19 mouse cellular contexts compared by ENCODE assay signal in genomic region chr11:67600710-67601430, GRCm38 (mm10).
DNase-seq lines count a peak whose midpoint lies in the region; ATAC-seq lines count a peak whose summit lies in the region.
"Had no signal": no experiment of that assay in that cellular context is flagged by ENCODE, and none has a peak within 500 bp of the region (broad histone marks: within the 10 kb centered on the region; RNA-seq: fewer than 3 reads in every experiment).

No protein-coding gene starts in this region.

- no peak for ATAC-seq in cerebellum, adult (ENCODE audit: insufficient number of reproducible peaks, low FRiP score, low TSS enrichment)
- no peak for ATAC-seq in hindbrain, embryonic 14.5 days (ENCODE audit: low FRiP score)
- no peak for ATAC-seq in midbrain, embryonic 13.5 days
- ATAC-seq: intestine, embryonic 16.5 days had no signal

- no peaks in the 10 kb centered on the region for H3K36me3 ChIP-seq in hindbrain, embryonic 10.5 days
- no peaks in the 10 kb centered on the region for H3K36me3 ChIP-seq in hindbrain, embryonic 14.5 days (replicated peaks; ENCODE audit: control insufficient read depth, insufficient read depth)
- no peaks in the 10 kb centered on the region for H3K36me3 ChIP-seq in midbrain, embryonic 13.5 days
- H3K36me3 ChIP-seq: heart, embryonic 15.5 days; hindbrain, embryonic 12.5 days; lung, embryonic 15.5 days; neural tube, embryonic 12.5 days; stomach, embryonic 15.5 days had no signal

- 0 out of 2 replicates have a peak, but pooled peaks cover 4% of the 10 kb centered on the region for H3K27me3 ChIP-seq in hindbrain, embryonic 10.5 days (ENCODE audit: insufficient read depth, poor library complexity, severe bottlenecking)
- H3K27me3 ChIP-seq in hindbrain, embryonic 14.5 days (ENCODE audit: control insufficient read depth, insufficient read depth, low read length), result no peaks in the 10 kb centered on the region
- H3K27me3 ChIP-seq in midbrain, embryonic 13.5 days, result no peaks in the 10 kb centered on the region
- H3K27me3 ChIP-seq: heart, embryonic 15.5 days; hindbrain, embryonic 12.5 days; lung, embryonic 15.5 days; neural tube, embryonic 12.5 days; stomach, embryonic 15.5 days had no signal

- H3K9ac ChIP-seq in hindbrain, embryonic 14.5 days, result no peak overlapping the region
- H3K9ac ChIP-seq in midbrain, embryonic 13.5 days (replicated peaks), result no peak overlapping the region
- H3K9ac ChIP-seq: heart, embryonic 15.5 days; hindbrain, embryonic 12.5 days; lung, embryonic 15.5 days; neural tube, embryonic 12.5 days; stomach, embryonic 15.5 days had no signal

- no peak overlapping the region for H3K4me2 ChIP-seq in hindbrain, embryonic 14.5 days (replicated peaks)
- no peak overlapping the region for H3K4me2 ChIP-seq in midbrain, embryonic 13.5 days (replicated peaks)
- H3K4me2 ChIP-seq: heart, embryonic 15.5 days; hindbrain, embryonic 12.5 days; liver, embryonic 11.5 days; lung, embryonic 15.5 days; neural tube, embryonic 12.5 days; stomach, embryonic 15.5 days had no signal

- H3K27ac ChIP-seq in hindbrain, embryonic 10.5 days, result peak overlapping the region; percentile 50
- H3K27ac ChIP-seq in hindbrain, embryonic 14.5 days, result no peak overlapping the region
- no peak overlapping the region for H3K27ac ChIP-seq in midbrain, embryonic 13.5 days
- H3K27ac ChIP-seq: heart, embryonic 15.5 days; hindbrain, embryonic 12.5 days; kidney, postnatal 0 days; lung, embryonic 15.5 days; neural tube, embryonic 12.5 days; stomach, embryonic 15.5 days had no signal

- H3K9me3 ChIP-seq in hindbrain, embryonic 10.5 days, result no peaks in the 10 kb centered on the region
- no peaks in the 10 kb centered on the region for H3K9me3 ChIP-seq in hindbrain, embryonic 14.5 days (ENCODE audit: control insufficient read depth, low read length)
- H3K9me3 ChIP-seq in midbrain, embryonic 13.5 days, result no peaks in the 10 kb centered on the region
- H3K9me3 ChIP-seq: heart, embryonic 15.5 days; hindbrain, embryonic 12.5 days; lung, embryonic 15.5 days; neural tube, embryonic 12.5 days; stomach, embryonic 15.5 days had no signal

- DNase-seq in cerebellum, postnatal 36 days, result peak; percentile 17 to 20
- no peak for DNase-seq in hindbrain, embryonic 10.5 days (ENCODE audit: low spot score)
- no peak for DNase-seq in hindbrain, embryonic 14.5 days (ENCODE audit: low spot score)
- peak; percentile 59 for DNase-seq in Muller cell, postnatal 12 days (ENCODE audit: inconsistent ontology term)
- DNase-seq in right cerebral cortex, adult 2 months (ENCODE audit: low spot score in 2 of 2), result peak; percentile 70 to 72
- DNase-seq in retina, postnatal 1 day, result no peak
- DNase-seq: adrenal gland, adult 2 months; B cell, adult 2 months; spleen, adult 18-20 months had no signal

- peaks cover 35% of the 10 kb centered on the region for H3K4me1 ChIP-seq in hindbrain, embryonic 10.5 days (replicated peaks)
- peaks cover 20% of the 10 kb centered on the region for H3K4me1 ChIP-seq in hindbrain, embryonic 14.5 days (replicated peaks; ENCODE audit: control insufficient read depth, insufficient read depth, low read length)
- H3K4me1 ChIP-seq in midbrain, embryonic 13.5 days (replicated peaks), result peaks cover 26% of the 10 kb centered on the region
- H3K4me1 ChIP-seq: lung, embryonic 15.5 days had no signal

- no peak overlapping the region for H3K4me3 ChIP-seq in hindbrain, embryonic 10.5 days
- H3K4me3 ChIP-seq in hindbrain, embryonic 14.5 days (replicated peaks; ENCODE audit: low read length), result no peak overlapping the region
- no peak overlapping the region for H3K4me3 ChIP-seq in midbrain, embryonic 13.5 days (replicated peaks)
- H3K4me3 ChIP-seq: heart, embryonic 15.5 days; hindbrain, embryonic 12.5 days; lung, embryonic 15.5 days; neural tube, embryonic 12.5 days; stomach, embryonic 15.5 days had no signal

- 73% methylated on average over 8 of the region's 8 CpGs for WGBS in hindbrain, embryonic 10.5 days
- 73% methylated on average over 8 of the region's 8 CpGs for WGBS in hindbrain, embryonic 14.5 days
- 84% methylated on average over 8 of the region's 8 CpGs for WGBS in midbrain, embryonic 13.5 days

Comparison
In these comparisons a context has a peak if more than half of its experiments do, and no peak if none do; other contexts are left out.
1. DNase-seq: peak in cerebellum, postnatal 36 days (2 of 2), Muller cell, postnatal 12 days (single experiment) and right cerebral cortex, adult 2 months (2 of 2); none in hindbrain, embryonic 10.5 days (single experiment), hindbrain, embryonic 14.5 days (single experiment) and retina, postnatal 1 day (single experiment).